Mouse (Mus musculus): ENCODE measurements at regions not wholly inside any gene's neighbourhood (a gene's known extent, or its start where the extent isn't known, plus 50 kb on each side); places are given as distances from the start of the nearest gene placed in this dataset.

DNA sequence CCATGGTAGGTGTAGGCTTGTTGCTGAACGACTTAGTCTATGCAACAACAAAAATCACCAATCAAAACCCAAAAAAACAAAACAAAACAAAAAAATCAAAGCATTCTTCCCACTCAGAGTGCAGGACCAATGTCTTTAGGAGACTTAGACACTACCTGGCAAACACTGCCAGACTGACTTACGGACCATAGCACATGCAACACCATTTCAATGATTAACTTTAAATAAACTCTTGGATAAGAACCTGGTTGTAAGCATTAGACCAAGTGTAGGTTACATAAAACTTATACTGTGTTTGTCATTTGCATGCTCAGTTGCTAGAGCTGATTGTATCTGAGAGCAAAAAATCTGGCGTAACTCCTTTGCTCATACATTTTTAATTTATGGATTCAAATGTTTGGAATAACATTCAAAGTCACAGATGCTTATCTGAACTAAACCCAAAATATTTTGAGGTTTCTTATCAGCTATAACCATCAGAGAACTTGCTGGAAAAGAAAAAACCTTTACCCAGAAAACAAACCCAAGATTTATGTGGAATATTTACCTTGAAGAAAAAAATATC lies 174.5 kb upstream of the Dcn start:
- DNase-seq: no peak

- DNase-seq: no peak
Measured at GRCm38 (mm10) chr10:97309580-97309979, 169.8 kb upstream of the Dcn start.

GRCm38 (mm10) chr10:97312509-97312908 lies 166.9 kb upstream of the Dcn start:
- peak; percentile 20 for DNase-seq

DNA sequence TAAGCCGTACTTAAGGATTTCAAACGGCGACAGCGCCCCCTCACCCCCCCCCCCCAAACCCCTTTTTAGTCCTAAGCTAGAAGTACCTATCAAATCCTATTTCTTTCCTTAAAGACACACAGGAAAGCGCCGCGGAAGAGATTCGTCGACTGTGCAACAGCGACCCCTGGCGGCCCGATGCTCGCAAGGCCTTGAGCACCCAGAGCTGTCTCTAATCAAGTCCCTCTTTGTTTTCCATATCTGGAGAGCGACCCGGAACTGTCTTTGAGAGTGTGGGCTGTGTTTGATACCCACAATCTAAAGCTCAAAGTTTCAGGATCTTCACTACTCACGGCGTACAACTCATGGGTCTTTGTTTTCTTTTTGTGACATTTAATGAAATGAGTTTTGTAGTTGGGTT lies 166.4 kb upstream of the Dcn start:
- DNase-seq: peak; percentile 96

DNA sequence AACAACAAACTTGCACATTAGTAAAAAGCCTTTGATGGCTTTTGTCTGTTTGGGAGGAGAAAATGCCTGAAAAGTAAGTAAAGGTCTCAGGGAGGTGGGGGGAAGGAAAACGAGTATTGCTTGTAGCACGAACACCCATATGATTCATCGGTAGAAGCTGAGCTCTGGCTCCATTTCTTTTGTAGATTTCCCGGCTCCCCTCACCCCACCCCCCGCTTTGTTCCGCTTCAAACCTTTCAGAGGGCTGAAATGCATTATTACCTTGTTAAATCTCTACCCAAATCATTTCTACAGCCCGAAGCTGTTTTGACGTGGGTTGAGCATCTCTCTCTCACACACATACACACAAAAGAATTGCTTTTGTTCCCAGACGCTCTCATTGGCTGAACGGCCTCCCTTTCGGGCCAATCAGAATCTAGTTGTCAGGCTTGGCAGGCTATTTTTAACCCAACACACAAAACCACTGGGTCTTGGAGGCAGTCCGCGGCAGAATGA lies 166.0 kb upstream of the Dcn start:
- DNase-seq: peak; percentile 95

- no peak for DNase-seq
Measured at GRCm38 (mm10) chr10:97332639-97333038, 146.8 kb upstream of the Dcn start.

DNA sequence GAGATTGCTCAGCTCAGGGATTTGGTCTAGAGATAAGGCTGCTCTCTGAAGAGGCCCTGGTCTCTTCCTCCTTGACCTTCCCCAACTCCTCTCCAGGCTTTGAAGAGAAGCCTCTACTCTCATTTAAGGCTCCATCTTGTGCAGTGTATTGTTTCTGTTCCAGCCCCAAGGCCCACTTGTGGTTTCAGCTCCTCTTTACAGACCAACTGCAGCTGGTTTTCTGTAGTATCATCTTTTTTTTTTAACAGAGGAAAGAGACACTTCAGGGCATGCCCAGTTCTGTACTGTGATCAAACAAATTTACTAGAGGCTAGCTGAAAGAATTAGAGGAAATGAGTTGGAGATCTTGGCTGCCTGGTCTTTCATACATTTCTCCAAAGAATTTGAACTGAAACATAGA lies 145.4 kb upstream of the Dcn start:
- DNase-seq: no peak

GRCm38 (mm10) chr10:97334606-97335150 lies 144.7 kb upstream of the Dcn start:
- DNase-seq: peak; percentile 27

DNA sequence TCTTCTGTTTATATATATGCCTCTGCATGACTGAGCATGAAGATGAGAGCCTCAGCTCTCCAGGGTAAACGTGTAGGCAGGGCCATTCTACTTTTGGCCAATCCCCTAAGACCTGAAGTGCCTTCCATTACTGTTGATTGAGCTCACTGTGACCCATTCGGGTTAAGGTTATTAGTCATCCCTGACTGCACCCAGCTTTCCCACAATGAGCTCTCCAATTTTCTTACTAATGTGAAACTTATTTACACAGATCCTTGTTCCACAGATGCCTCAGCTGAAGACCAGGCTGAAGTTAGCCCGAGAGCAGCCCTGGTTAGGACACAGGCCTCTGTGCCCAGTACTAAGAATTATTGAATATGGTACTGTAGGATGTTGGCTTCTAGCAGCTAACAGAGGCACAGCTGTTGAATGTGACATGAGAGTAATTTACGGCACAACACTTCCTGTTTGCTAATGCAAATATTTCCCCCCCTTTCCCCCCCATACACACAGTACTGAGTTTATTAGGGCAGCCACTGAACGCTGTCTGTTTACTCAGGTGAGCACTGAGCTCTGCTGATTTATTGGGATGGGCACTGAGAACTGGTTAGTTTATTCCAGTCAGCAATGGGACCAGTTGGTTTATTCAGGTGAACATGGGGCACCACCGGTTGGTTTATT lies 141.2 kb upstream of the Dcn start:
- no peak for DNase-seq

DNA sequence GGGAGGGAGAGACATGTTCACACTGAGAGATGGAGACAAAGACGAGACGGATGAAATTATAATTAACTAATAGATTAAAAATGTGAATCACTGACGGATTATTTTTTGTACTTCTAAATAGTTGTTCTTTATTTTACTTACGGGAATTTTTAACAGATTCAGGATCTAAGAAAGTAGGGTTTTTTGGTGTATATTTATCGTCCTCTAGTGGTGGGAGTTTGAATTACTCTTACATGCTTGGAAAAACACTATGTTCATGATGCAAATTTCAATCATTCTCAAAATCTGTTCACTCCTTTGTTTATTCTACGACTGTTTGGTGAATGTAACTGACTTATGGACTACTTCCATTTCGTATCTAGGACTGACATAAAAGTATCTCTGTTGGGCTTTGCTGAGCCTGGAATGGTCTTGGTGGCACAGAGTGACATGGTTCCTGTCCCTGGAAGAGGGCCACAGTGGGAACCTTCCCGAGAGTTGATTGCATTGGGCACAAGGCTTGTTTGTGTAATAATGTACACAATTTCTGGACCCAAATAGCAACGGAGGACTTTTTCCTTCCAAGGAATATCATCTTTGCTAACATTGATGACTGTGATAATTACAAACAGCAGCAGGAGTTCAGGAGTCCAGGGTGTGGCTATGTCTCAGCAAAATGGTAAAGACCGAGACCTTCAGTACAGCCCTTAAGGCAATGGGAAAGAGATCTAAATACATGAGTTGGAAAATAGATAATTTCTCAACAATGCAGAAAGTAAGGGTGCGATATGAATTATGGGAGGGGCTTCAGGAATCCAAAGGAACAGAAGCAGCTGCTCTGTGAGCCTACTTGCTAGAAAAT lies 139.3 kb upstream of the Dcn start:
- peak; percentile 26 for DNase-seq

GRCm38 (mm10) chr10:97345347-97345746 lies 134.1 kb upstream of the Dcn start:
- peak; percentile 81 for DNase-seq

DNA sequence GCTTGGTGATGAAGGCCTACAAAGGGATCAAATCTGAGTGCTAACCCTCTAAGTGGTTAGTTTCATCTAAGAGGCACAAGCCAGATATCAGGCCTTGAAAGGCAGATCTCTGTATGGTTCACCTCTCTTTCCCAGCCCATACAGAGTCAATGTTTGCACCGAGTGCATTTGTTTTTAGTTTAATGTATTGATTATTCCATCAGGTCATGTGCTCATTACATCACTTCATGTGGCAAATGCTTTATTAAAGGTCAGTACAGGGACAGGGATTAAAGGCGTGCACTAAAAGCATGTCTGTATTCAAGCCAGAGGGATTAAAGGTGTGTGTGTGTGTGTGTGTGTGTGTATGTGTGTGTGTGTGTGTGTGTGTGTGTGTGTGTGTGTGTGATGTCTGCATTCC lies 132.5 kb upstream of the Dcn start:
- no peak for DNase-seq

- no peak for DNase-seq
Measured at GRCm38 (mm10) chr10:97368625-97369024, 110.8 kb upstream of the Dcn start.

DNA sequence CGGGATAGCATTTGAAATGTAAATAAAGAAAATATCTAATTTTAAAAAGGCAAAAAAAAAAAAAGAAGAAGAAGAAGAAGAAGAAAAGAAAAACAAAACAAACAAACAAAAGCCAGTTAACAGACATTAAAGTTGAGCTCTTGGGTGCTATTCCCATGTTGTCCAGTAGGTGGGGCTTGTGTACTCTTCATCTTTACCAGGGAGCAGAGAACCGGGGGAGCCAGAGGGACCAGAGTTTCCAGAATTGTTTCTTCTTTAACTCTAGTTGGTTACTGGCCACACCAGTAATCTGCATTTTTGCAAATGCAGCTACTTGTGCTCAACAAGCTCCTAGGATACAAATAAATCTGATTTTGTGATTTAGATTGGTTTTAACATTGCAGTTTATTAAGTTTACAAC lies 103.6 kb upstream of the Dcn start:
- DNase-seq: peak; percentile 71

DNA sequence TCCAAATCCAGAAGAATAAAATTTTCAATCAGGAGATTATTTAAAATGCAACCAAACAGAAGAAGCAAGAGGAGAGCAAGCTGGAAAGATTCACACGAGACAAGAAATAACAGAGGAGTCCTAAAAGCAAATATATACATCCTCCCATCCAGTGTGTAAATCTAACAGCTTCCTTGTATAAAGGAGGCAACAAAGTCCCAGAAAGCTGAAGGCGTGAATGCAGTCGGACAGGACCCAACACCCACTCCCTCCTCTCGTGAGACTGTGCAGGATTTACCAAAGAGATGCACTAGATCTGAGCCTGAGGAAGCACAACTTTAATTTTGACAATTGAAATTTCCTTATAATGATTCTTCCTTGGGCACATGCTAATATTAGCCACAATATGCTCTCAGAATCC lies 103.0 kb upstream of the Dcn start:
- no peak for DNase-seq

DNA sequence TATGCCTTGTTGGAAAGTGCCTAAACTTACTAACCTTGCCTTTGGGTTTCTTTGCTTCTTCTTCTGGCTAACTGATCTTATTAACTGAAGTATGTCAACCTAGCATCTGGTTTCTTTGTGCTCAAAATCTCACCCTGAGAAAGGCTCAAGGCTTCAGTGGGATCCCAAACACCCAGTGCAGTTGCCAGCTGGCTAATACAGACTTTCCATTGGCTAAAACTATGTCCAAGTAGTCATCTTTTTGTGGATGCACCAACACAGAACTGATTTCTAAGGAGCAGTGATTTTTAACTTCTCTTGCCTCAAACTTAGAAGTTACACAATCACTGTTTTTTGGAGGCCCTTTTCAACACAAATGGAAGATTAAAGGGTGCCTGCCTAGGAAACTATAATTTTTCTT lies 97.8 kb upstream of the Dcn start:
- peak; percentile 15 for DNase-seq

DNA sequence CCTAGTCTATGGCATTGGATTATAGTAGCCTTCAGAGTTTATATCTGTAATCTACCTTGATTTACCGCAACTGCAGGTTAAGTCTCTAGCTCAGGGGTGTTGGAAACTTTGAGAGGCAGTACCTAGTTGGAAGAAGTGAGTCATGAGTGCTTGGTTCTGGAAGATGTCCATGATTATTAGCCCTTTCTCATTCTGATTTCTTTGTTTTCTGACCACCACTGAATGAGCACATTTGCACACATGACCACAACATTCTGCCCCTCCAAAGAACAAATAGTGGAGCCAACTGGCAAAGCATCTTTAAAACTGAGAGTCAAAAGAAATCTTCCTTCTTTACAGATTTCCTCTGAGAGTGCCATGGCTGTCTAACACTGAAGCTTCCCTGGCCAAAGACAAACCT lies 95.5 kb upstream of the Dcn start:
- DNase-seq: no peak

DNA sequence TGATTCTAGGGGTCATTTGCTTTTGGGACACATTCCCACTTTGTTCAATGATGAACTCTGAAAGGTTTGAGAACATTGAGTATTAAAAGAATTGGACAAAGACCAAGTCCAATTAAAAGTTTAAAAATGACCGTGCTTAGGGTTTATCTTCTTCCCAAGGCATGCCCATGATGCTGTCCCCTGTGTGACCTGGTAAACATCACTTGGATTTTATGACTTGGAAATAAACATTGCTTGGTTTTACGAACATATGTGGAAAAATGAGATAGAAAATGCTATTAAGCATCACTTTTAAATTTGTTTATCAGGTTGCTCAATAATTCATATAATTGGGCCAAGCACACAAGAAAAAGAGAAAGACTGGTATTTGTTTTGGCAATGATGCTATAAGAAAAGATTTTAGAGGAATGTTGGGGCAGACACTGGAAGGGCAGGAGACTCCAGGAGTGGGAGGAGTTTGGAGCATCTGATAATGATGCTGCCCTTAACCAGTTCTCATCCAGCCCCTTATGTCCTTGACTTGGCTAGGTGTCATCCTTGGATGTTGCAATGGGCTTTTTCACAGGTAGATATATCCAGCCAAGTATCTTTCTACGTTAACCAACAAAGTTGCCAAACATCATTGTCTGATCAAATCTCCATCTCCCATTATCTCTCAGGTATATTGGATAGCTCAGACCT lies 92.1 kb upstream of the Dcn start:
- DNase-seq: no peak

DNA sequence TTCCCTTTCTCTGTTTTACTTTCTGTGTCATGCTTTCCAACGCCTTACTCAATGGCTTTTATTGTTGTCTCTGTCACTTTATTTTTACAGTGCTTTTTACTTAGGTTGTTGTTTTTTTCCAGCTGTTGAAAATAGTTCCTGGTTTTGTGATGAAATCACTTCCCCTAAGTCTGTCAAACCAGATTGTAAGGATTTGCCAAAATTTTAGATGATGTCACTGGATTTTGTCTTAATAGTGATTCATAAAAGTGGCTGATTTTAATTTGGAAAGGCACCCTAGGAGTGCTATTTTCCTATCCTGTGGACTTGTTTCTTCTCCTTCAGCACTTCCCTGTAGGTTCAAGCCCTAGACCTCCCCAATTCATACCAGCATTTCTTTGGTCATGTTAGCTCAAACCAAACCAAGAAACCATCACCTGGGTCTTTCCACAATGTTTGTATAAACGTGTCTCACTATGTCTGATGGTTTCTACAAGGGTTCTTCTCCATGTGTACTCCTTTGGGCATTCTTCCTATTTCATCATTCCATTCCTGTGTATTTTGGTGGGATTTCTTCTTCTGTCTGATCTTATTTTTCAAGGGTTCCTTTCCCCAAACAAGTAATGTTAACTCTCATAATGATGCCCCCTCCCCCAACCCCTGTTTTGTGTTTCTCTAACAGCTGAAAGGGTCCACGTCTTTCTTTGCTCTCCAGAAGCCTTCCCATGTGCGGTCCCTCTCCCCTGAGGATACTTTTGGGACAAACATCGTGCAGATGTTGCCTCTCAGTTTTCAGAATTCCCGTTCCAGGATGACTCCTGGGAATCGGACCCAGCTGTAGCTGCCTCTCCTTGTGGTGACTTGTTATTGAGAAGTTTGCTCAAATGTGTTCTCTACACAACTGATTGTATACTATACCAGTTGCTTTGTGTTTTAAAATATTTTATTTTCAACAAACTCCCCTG lies 89.5 kb upstream of the Dcn start:
- DNase-seq: no peak

DNA sequence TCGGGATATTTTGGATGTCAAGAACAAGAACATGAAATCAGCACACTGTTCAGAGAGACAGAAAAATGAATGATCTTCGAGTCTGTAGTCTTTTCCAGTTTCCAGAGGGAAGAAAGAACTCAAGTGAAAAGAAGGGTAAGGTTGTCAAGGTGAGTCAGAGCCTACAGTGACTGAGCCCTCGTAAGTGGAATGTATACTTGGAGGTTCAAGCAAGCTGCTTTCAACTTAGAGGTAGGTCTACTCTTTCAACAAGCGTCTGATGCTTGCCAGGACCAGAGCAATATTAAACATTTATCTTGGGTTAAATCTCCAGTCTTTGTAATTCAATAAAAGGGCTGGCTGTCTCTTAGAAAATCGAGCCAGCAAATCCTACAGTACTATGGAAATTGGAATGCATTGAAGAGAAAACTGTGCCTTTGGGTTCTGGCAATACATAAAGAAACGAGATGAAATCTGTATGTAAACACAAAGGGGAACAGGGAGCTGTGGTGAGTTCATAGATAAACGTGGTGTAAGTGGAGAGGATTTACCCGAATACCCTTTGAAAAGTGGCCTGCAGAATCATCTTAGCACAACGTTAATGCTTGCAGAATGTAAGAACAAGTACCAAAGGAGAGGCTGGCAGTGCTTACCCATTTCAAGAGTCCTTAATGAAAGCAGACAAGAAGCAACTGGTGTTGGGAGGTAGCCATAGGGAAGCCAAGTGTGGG lies 82.2 kb upstream of the Dcn start:
- peak; percentile 64 for DNase-seq

- DNase-seq: no peak
Measured at GRCm38 (mm10) chr10:97397896-97398295, 81.5 kb upstream of the Dcn start.

All from lung, postnatal 36 days (tissue).